Mouse (Mus musculus) ES-E14 (cell line): ENCODE measurements around the gene Ociad1.

Source experiments
- CHD2 ChIP-seq: IDR thresholded peaks from 2 replicates; pipeline ENCODE4 v1.6.1; 2014; ENCODE audit warnings: mild to moderate bottlenecking, low read depth, low read length, inconsistent platforms
- MAFK ChIP-seq: IDR thresholded peaks from 2 replicates; pipeline ENCODE4 v1.6.1; 2014; ENCODE audit warnings: mild to moderate bottlenecking, low read depth, low read length, inconsistent platforms; ENCODE audit not compliant: insufficient read depth
- ZNF384 ChIP-seq: IDR thresholded peaks from 2 replicates; pipeline ENCODE4 v1.6.1; 2012; ENCODE audit warnings: low read depth, low read length, inconsistent platforms

GRCm38 (mm10) chr5:73339779-73340722 lies 47.5 kb downstream of the Ociad1 start:
- no peak for TF ChIP-seq MAFK
- no peak for TF ChIP-seq CHD2
- TF ChIP-seq ZNF384, result no peak
